Mouse (Mus musculus): ENCODE measurements around the gene Prkcsh. TPM values are rescaled to one million over a fixed set of nuclear protein-coding genes. Genes with fewer than 3 reads are reported as not detected.

The Prkcsh gene
- polyA plus RNA-seq, 1 experiment = 103 TPM

GRCm38 (mm10) chr9:22053657-22054056 is 51.1 kb downstream of the Prkcsh start:
- H3K4me1 ChIP-seq (ENCODE audit: control insufficient read depth, insufficient read depth, low read length) = peaks cover 3% of the 10 kb centered on the region; the same call in 1 of the 2 replicates
- no peak overlapping the region for H3K27ac ChIP-seq (ENCODE audit: insufficient read depth, low read length)
- TF ChIP-seq POLR2A (IDR thresholded peaks at IDR 0.05; ENCODE audit: extremely low read depth, insufficient read depth, low read length) (no peak), CTCF (IDR thresholded peaks at IDR 0.05; ENCODE audit: extremely low read depth, insufficient read depth, low read length) (no peak)
- H3K4me3 ChIP-seq (ENCODE audit: insufficient read depth, low read length) = no peak overlapping the region

- TF ChIP-seq POLR2A (IDR thresholded peaks at IDR 0.05; ENCODE audit: extremely low read depth, insufficient read depth, low read length) = no peak; the same call in 1 of the 2 replicates
- TF ChIP-seq CTCF (IDR thresholded peaks at IDR 0.05; ENCODE audit: extremely low read depth, insufficient read depth, low read length) = peak; percentile 55
- no peak overlapping the region for H3K27ac ChIP-seq (ENCODE audit: insufficient read depth, low read length)
- no peak overlapping the region; the same call in 1 of the 2 replicates for H3K4me3 ChIP-seq (ENCODE audit: insufficient read depth, low read length)
Measured at GRCm38 (mm10) chr9:22054411-22055076, 51.9 kb downstream of the Prkcsh start.

GRCm38 (mm10) chr9:22055713-22056112 is 53.1 kb downstream of the Prkcsh start:
- TF ChIP-seq CTCF (IDR thresholded peaks at IDR 0.05; ENCODE audit: extremely low read depth, insufficient read depth, low read length) (no peak), POLR2A (IDR thresholded peaks at IDR 0.05; ENCODE audit: extremely low read depth, insufficient read depth, low read length) (no peak)
- Histone ChIP-seq H3K4me3 (ENCODE audit: insufficient read depth, low read length) (no peak overlapping the region), H3K27ac (ENCODE audit: insufficient read depth, low read length) (no peak overlapping the region), H3K4me1 (ENCODE audit: control insufficient read depth, insufficient read depth, low read length) (no peaks in the 10 kb centered on the region)

More at GRCm38 (mm10) chr9:22054411-22055076, 51.9 kb downstream of the Prkcsh start:
- H3K4me1 ChIP-seq (ENCODE audit: control insufficient read depth, insufficient read depth, low read length) = no peaks in the 10 kb centered on the region

GRCm38 (mm10) chr9:22056303-22056910 is 53.8 kb downstream of the Prkcsh start:
- Histone ChIP-seq H3K4me3 (ENCODE audit: insufficient read depth, low read length) (no peak overlapping the region), H3K4me1 (ENCODE audit: control insufficient read depth, insufficient read depth, low read length) (no peaks in the 10 kb centered on the region)
- TF ChIP-seq CTCF (IDR thresholded peaks at IDR 0.05; ENCODE audit: extremely low read depth, insufficient read depth, low read length) (no peak), POLR2A (IDR thresholded peaks at IDR 0.05; ENCODE audit: extremely low read depth, insufficient read depth, low read length) (no peak)

GRCm38 (mm10) chr9:22057031-22057517 is 54.5 kb downstream of the Prkcsh start:
- TF ChIP-seq CTCF (IDR thresholded peaks at IDR 0.05; ENCODE audit: extremely low read depth, insufficient read depth, low read length) (no peak), POLR2A (IDR thresholded peaks at IDR 0.05; ENCODE audit: extremely low read depth, insufficient read depth, low read length) (no peak)
- Histone ChIP-seq H3K27ac (ENCODE audit: insufficient read depth, low read length) (no peak overlapping the region), H3K4me1 (ENCODE audit: control insufficient read depth, insufficient read depth, low read length) (0 out of 2 replicates have a peak, but pooled peaks cover 2% of the 10 kb centered on the region), H3K4me3 (ENCODE audit: insufficient read depth, low read length) (no peak overlapping the region)

More at GRCm38 (mm10) chr9:22056303-22056910, 53.8 kb downstream of the Prkcsh start:
- H3K27ac ChIP-seq (ENCODE audit: insufficient read depth, low read length) = no peak overlapping the region

- H3K27ac ChIP-seq (ENCODE audit: insufficient read depth, low read length) = no peak overlapping the region
- no peak overlapping the region for H3K4me3 ChIP-seq (ENCODE audit: insufficient read depth, low read length)
- no peak for TF ChIP-seq POLR2A (IDR thresholded peaks at IDR 0.05; ENCODE audit: extremely low read depth, insufficient read depth, low read length)
- no peak for TF ChIP-seq CTCF (IDR thresholded peaks at IDR 0.05; ENCODE audit: extremely low read depth, insufficient read depth, low read length)
- H3K4me1 ChIP-seq (ENCODE audit: control insufficient read depth, insufficient read depth, low read length) = 0 out of 2 replicates have a peak, but pooled peaks cover 2% of the 10 kb centered on the region
Measured at GRCm38 (mm10) chr9:22058011-22058424, 55.4 kb downstream of the Prkcsh start.

- no peak overlapping the region for H3K4me3 ChIP-seq (ENCODE audit: insufficient read depth, low read length)
- H3K27ac ChIP-seq (ENCODE audit: insufficient read depth, low read length) = no peak overlapping the region
- 0 out of 2 replicates have a peak, but pooled peaks cover 2% of the 10 kb centered on the region for H3K4me1 ChIP-seq (ENCODE audit: control insufficient read depth, insufficient read depth, low read length)
- TF ChIP-seq POLR2A (IDR thresholded peaks at IDR 0.05; ENCODE audit: extremely low read depth, insufficient read depth, low read length) (no peak), CTCF (IDR thresholded peaks at IDR 0.05; ENCODE audit: extremely low read depth, insufficient read depth, low read length) (no peak)
Measured at GRCm38 (mm10) chr9:22061339-22061738, 58.7 kb downstream of the Prkcsh start.

Other genes with a start within 250 kb of the Prkcsh start
- 2.3 and 3.3 TPM in 2 replicates for gene Spc24, start 242.5 kb upstream of the Prkcsh start, polyA plus RNA-seq (2012; rRNA removed)
- gene Kank2, start 204.1 kb upstream of the Prkcsh start, polyA plus RNA-seq (2012; rRNA removed) = 6.1 and 6.2 TPM in 2 replicates
- gene Angptl8, start 167.3 kb upstream of the Prkcsh start, polyA plus RNA-seq (2012; rRNA removed) = not detected in 2 replicates
- 42.3 and 42.6 TPM in 2 replicates for gene Dock6, start 150.2 kb upstream of the Prkcsh start, polyA plus RNA-seq (2012; rRNA removed)
- 14.3 and 15.6 TPM in 2 replicates for gene Rab3d, start 84.6 kb upstream of the Prkcsh start, polyA plus RNA-seq (2012; rRNA removed)
- gene Ccdc159, start 75.3 kb upstream of the Prkcsh start, polyA plus RNA-seq (2012; rRNA removed) = 24.4 and 27.3 TPM in 2 replicates
- gene Tmem205, start 75.2 kb upstream of the Prkcsh start, polyA plus RNA-seq (2012; rRNA removed) = 57.0 and 57.7 TPM in 2 replicates
- 183 and 199 TPM in 2 replicates for gene Plppr2, start 65.8 kb upstream of the Prkcsh start, polyA plus RNA-seq (2012; rRNA removed)
- gene Swsap1, start 47.1 kb upstream of the Prkcsh start, polyA plus RNA-seq (2012; rRNA removed) = 7.3 and 8.1 TPM in 2 replicates
- 12.6 and 15.3 TPM in 2 replicates for gene Epor, start 39.3 kb upstream of the Prkcsh start, polyA plus RNA-seq (2012; rRNA removed)
- gene Rgl3, start 13.4 kb upstream of the Prkcsh start, polyA plus RNA-seq (2012; rRNA removed) = 5.2 and 5.4 TPM in 2 replicates
- 7.7 and 7.9 TPM in 2 replicates for gene Ccdc151, start 172 bp upstream of the Prkcsh start, polyA plus RNA-seq (2012; rRNA removed)
- 115 and 117 TPM in 2 replicates for gene Elavl3, start 49.2 kb downstream of the Prkcsh start, polyA plus RNA-seq (2012; rRNA removed)
- 0.21 TPM in 1 of 2 replicates, not detected in the other for gene Gm49318, start 68.5 kb downstream of the Prkcsh start, polyA plus RNA-seq (2012; rRNA removed)
- gene Zfp653, start 68.6 kb downstream of the Prkcsh start, polyA plus RNA-seq (2012; rRNA removed) = 34.6 and 36.4 TPM in 2 replicates
- 57.4 and 62.3 TPM in 2 replicates for gene Ecsit, start 82.6 kb downstream of the Prkcsh start, polyA plus RNA-seq (2012; rRNA removed)
- 1.2 and 2.2 TPM in 2 replicates for gene Cnn1, start 96.4 kb downstream of the Prkcsh start, polyA plus RNA-seq (2012; rRNA removed)
- gene Elof1, start 114.4 kb downstream of the Prkcsh start, polyA plus RNA-seq (2012; rRNA removed) = 122 and 131 TPM in 2 replicates
- gene Acp5, start 132.9 kb downstream of the Prkcsh start, polyA plus RNA-seq (2012; rRNA removed) = 0.71 and 0.76 TPM in 2 replicates
- gene Pigyl, start 154.0 kb downstream of the Prkcsh start, polyA plus RNA-seq (2012; rRNA removed) = 89.9 and 97.3 TPM in 2 replicates
- gene Zfp872, start 185.3 kb downstream of the Prkcsh start, polyA plus RNA-seq (2012; rRNA removed) = 0.04 and 0.08 TPM in 2 replicates
- gene Zfp809, start 222.9 kb downstream of the Prkcsh start, polyA plus RNA-seq (2012; rRNA removed) = 18.2 and 18.3 TPM in 2 replicates

Measured in cortical plate, adult 2 months (tissue).